Mouse (Mus musculus): ENCODE measurements at regions not wholly inside any gene's neighbourhood (a gene's known extent, or its start where the extent isn't known, plus 50 kb on each side); places are given as distances from the start of the nearest gene placed in this dataset.

GRCm38 (mm10) chr1:128824235-128824634, 232.1 kb upstream of the Cxcr4 start:
- H3K27ac ChIP-seq (ENCODE audit: low read depth, low read length) = no peak overlapping the region
- no peaks in the 10 kb centered on the region for H3K36me3 ChIP-seq (ENCODE audit: control insufficient read depth, insufficient read depth, low read length)
- no peaks in the 10 kb centered on the region for H3K27me3 ChIP-seq (replicated peaks; ENCODE audit: control insufficient read depth, insufficient read depth, low read length)
- no peak overlapping the region for H3K4me2 ChIP-seq (ENCODE audit: low read length)
- no peak overlapping the region for H3K4me3 ChIP-seq (ENCODE audit: low read length)
- no peak for ATAC-seq
- WGBS = 6% methylated on average over 8 of the region's 8 CpGs
- H3K9me3 ChIP-seq (ENCODE audit: control insufficient read depth, low read length) = no peaks in the 10 kb centered on the region
- no peak overlapping the region for H3K9ac ChIP-seq (ENCODE audit: low read depth, low read length)
- no peaks in the 10 kb centered on the region; the same call in 1 of the 2 replicates for H3K4me1 ChIP-seq (ENCODE audit: control insufficient read depth, insufficient read depth, low read depth, low read length)

GRCm38 (mm10) chr1:128821991-128822390, 229.9 kb upstream of the Cxcr4 start:
- Histone ChIP-seq H3K27ac (ENCODE audit: low read depth, low read length) (no peak overlapping the region), H3K27me3 (replicated peaks; ENCODE audit: control insufficient read depth, insufficient read depth, low read length) (no peaks in the 10 kb centered on the region), H3K36me3 (ENCODE audit: control insufficient read depth, insufficient read depth, low read length) (no peaks in the 10 kb centered on the region), H3K4me2 (ENCODE audit: low read length) (no peak overlapping the region), H3K9ac (ENCODE audit: low read depth, low read length) (no peak overlapping the region), H3K9me3 (ENCODE audit: control insufficient read depth, low read length) (no peaks in the 10 kb centered on the region), H3K4me1 (ENCODE audit: control insufficient read depth, insufficient read depth, low read depth, low read length) (no peaks in the 10 kb centered on the region), H3K4me3 (ENCODE audit: low read length) (no peak overlapping the region)
- 48% methylated on average over 6 of the region's 6 CpGs for WGBS
- ATAC-seq = no peak

- Histone ChIP-seq H3K4me1 (ENCODE audit: control insufficient read depth, insufficient read depth, low read depth, low read length) (no peaks in the 10 kb centered on the region), H3K27me3 (replicated peaks; ENCODE audit: control insufficient read depth, insufficient read depth, low read length) (no peaks in the 10 kb centered on the region), H3K27ac (ENCODE audit: low read depth, low read length) (no peak overlapping the region), H3K4me2 (ENCODE audit: low read length) (no peak overlapping the region), H3K9ac (ENCODE audit: low read depth, low read length) (no peak overlapping the region), H3K36me3 (ENCODE audit: control insufficient read depth, insufficient read depth, low read length) (no peaks in the 10 kb centered on the region), H3K4me3 (ENCODE audit: low read length) (no peak overlapping the region), H3K9me3 (ENCODE audit: control insufficient read depth, low read length) (no peaks in the 10 kb centered on the region)
- no peak for ATAC-seq
- WGBS = 96% methylated on average over 1 of the region's 1 CpGs
Measured at GRCm38 (mm10) chr1:128820527-128820926, 228.4 kb upstream of the Cxcr4 start.

GRCm38 (mm10) chr1:128819611-128820010, 227.5 kb upstream of the Cxcr4 start:
- WGBS = 88% methylated on average over 6 of the region's 6 CpGs
- no peak for ATAC-seq
- Histone ChIP-seq H3K4me3 (ENCODE audit: low read length) (no peak overlapping the region), H3K36me3 (ENCODE audit: control insufficient read depth, insufficient read depth, low read length) (no peaks in the 10 kb centered on the region), H3K9me3 (ENCODE audit: control insufficient read depth, low read length) (no peaks in the 10 kb centered on the region), H3K4me2 (ENCODE audit: low read length) (no peak overlapping the region), H3K27me3 (replicated peaks; ENCODE audit: control insufficient read depth, insufficient read depth, low read length) (no peaks in the 10 kb centered on the region), H3K4me1 (ENCODE audit: control insufficient read depth, insufficient read depth, low read depth, low read length) (no peaks in the 10 kb centered on the region), H3K9ac (ENCODE audit: low read depth, low read length) (no peak overlapping the region), H3K27ac (ENCODE audit: low read depth, low read length) (no peak overlapping the region)

GRCm38 (mm10) chr1:128813379-128813778, 221.3 kb upstream of the Cxcr4 start:
- no peak overlapping the region for H3K27ac ChIP-seq (ENCODE audit: low read depth, low read length)
- H3K4me2 ChIP-seq (ENCODE audit: low read length) = no peak overlapping the region
- no peaks in the 10 kb centered on the region for H3K36me3 ChIP-seq (ENCODE audit: control insufficient read depth, insufficient read depth, low read length)
- no peak overlapping the region for H3K4me3 ChIP-seq (ENCODE audit: low read length)
- WGBS = 83% methylated on average over 5 of the region's 5 CpGs
- ATAC-seq = no peak
- no peak overlapping the region for H3K9ac ChIP-seq (ENCODE audit: low read depth, low read length)
- H3K4me1 ChIP-seq (ENCODE audit: control insufficient read depth, insufficient read depth, low read depth, low read length) = no peaks in the 10 kb centered on the region
- H3K27me3 ChIP-seq (replicated peaks; ENCODE audit: control insufficient read depth, insufficient read depth, low read length) = no peaks in the 10 kb centered on the region
- no peaks in the 10 kb centered on the region for H3K9me3 ChIP-seq (ENCODE audit: control insufficient read depth, low read length)

GRCm38 (mm10) chr1:128810860-128811259, 218.8 kb upstream of the Cxcr4 start:
- H3K4me3 ChIP-seq (ENCODE audit: low read length) = no peak overlapping the region
- ATAC-seq = no peak
- H3K4me2 ChIP-seq (ENCODE audit: low read length) = no peak overlapping the region
- H3K27ac ChIP-seq (ENCODE audit: low read depth, low read length) = no peak overlapping the region
- 78% methylated on average over 3 of the region's 3 CpGs for WGBS
- H3K9me3 ChIP-seq (ENCODE audit: control insufficient read depth, low read length) = no peaks in the 10 kb centered on the region
- H3K27me3 ChIP-seq (replicated peaks; ENCODE audit: control insufficient read depth, insufficient read depth, low read length) = no peaks in the 10 kb centered on the region
- peaks cover 7% of the 10 kb centered on the region for H3K4me1 ChIP-seq (ENCODE audit: control insufficient read depth, insufficient read depth, low read depth, low read length)
- H3K36me3 ChIP-seq (ENCODE audit: control insufficient read depth, insufficient read depth, low read length) = no peaks in the 10 kb centered on the region
- H3K9ac ChIP-seq (ENCODE audit: low read depth, low read length) = no peak overlapping the region

GRCm38 (mm10) chr1:128810094-128810493, 218.0 kb upstream of the Cxcr4 start:
- WGBS = 70% methylated on average over 2 of the region's 2 CpGs
- H3K27ac ChIP-seq (ENCODE audit: low read depth, low read length) = no peak overlapping the region
- ATAC-seq = no peak

GRCm38 (mm10) chr1:128809601-128810000, 217.5 kb upstream of the Cxcr4 start:
- no peak overlapping the region for H3K4me2 ChIP-seq (ENCODE audit: low read length)
- H3K4me1 ChIP-seq (ENCODE audit: control insufficient read depth, insufficient read depth, low read depth, low read length) = peaks cover 12% of the 10 kb centered on the region
- no peaks in the 10 kb centered on the region for H3K27me3 ChIP-seq (replicated peaks; ENCODE audit: control insufficient read depth, insufficient read depth, low read length)
- no peaks in the 10 kb centered on the region for H3K9me3 ChIP-seq (ENCODE audit: control insufficient read depth, low read length)
- H3K36me3 ChIP-seq (ENCODE audit: control insufficient read depth, insufficient read depth, low read length) = no peaks in the 10 kb centered on the region
- ATAC-seq = no peak
- no peak overlapping the region for H3K4me3 ChIP-seq (ENCODE audit: low read length)
- 76% methylated on average over 8 of the region's 8 CpGs for WGBS
- no peak overlapping the region for H3K27ac ChIP-seq (ENCODE audit: low read depth, low read length)
- H3K9ac ChIP-seq (ENCODE audit: low read depth, low read length) = no peak overlapping the region

More at GRCm38 (mm10) chr1:128810094-128810493, 218.0 kb upstream of the Cxcr4 start:
- Histone ChIP-seq H3K4me2 (ENCODE audit: low read length) (no peak overlapping the region), H3K4me3 (ENCODE audit: low read length) (no peak overlapping the region), H3K9ac (ENCODE audit: low read depth, low read length) (no peak overlapping the region), H3K9me3 (ENCODE audit: control insufficient read depth, low read length) (no peaks in the 10 kb centered on the region), H3K36me3 (ENCODE audit: control insufficient read depth, insufficient read depth, low read length) (no peaks in the 10 kb centered on the region), H3K4me1 (ENCODE audit: control insufficient read depth, insufficient read depth, low read depth, low read length) (peaks cover 12% of the 10 kb centered on the region), H3K27me3 (replicated peaks; ENCODE audit: control insufficient read depth, insufficient read depth, low read length) (no peaks in the 10 kb centered on the region)

- no peaks in the 10 kb centered on the region for H3K9me3 ChIP-seq (ENCODE audit: control insufficient read depth, low read length)
- ATAC-seq = no peak
- WGBS = 85% methylated on average over 5 of the region's 5 CpGs
Measured at GRCm38 (mm10) chr1:128808599-128808998, 216.5 kb upstream of the Cxcr4 start.

More at GRCm38 (mm10) chr1:128808599-128808998, 216.5 kb upstream of the Cxcr4 start:
- Histone ChIP-seq H3K4me3 (ENCODE audit: low read length) (no peak overlapping the region), H3K9ac (ENCODE audit: low read depth, low read length) (no peak overlapping the region), H3K4me2 (ENCODE audit: low read length) (no peak overlapping the region), H3K4me1 (ENCODE audit: control insufficient read depth, insufficient read depth, low read depth, low read length) (peaks cover 18% of the 10 kb centered on the region), H3K36me3 (ENCODE audit: control insufficient read depth, insufficient read depth, low read length) (no peaks in the 10 kb centered on the region), H3K27ac (ENCODE audit: low read depth, low read length) (no peak overlapping the region), H3K27me3 (replicated peaks; ENCODE audit: control insufficient read depth, insufficient read depth, low read length) (no peaks in the 10 kb centered on the region)

All from hindbrain, embryonic 16.5 days (tissue).